Mouse (Mus musculus) kidney, embryonic 14.5 days (tissue): ENCODE measurements around the gene Fhad1. TPM values are rescaled to one million over a fixed set of nuclear protein-coding genes. Genes with fewer than 3 reads are reported as not detected.
A peak's percentile ranks its signal among the peaks of the same experiment; 100 is the strongest.

ENCODE experiments used
- ATAC-seq: fragments of 200-750 bp; cut with Nextera tagmentation; 2 replicates; pipeline ENCODE4 v1.8.0; 2017; ENCODE audit warnings: moderate number of reproducible peaks, mild to moderate bottlenecking, moderate TSS enrichment, moderate library complexity; ENCODE audit not compliant: low FRiP score, low TSS enrichment
- H3K27ac ChIP-seq: fragments of 300-500 bp; sonication (generic); 2 replicates; pipeline ENCODE4 v1.5.1; 2014; ENCODE audit warnings: low read depth, mild to moderate bottlenecking, low read length, moderate library complexity, mixed read lengths
- H3K27me3 ChIP-seq: fragments of 300-500 bp; sonication (generic); 2 replicates; pipeline ENCODE4 v1.6.1; 2014; ENCODE audit warnings: mild to moderate bottlenecking, low read length; ENCODE audit not compliant: control insufficient read depth, insufficient read depth
- H3K36me3 ChIP-seq: fragments of 300-500 bp; sonication (generic); 2 replicates; pipeline ENCODE4 v1.6.1; 2014; ENCODE audit warnings: low read length, mixed read lengths; ENCODE audit not compliant: control insufficient read depth, insufficient read depth
- H3K4me1 ChIP-seq: fragments of 300-500 bp; sonication (generic); 2 replicates; pipeline ENCODE4 v1.6.1; 2014; ENCODE audit warnings: low read length, mixed read lengths; ENCODE audit not compliant: control insufficient read depth, insufficient read depth
- H3K4me2 ChIP-seq: fragments of 300-500 bp; sonication (generic); replicated peaks from 2 replicates; pipeline ENCODE4 v1.6.1; 2014; ENCODE audit warnings: low read depth, mild to moderate bottlenecking, low read length
- H3K4me3 ChIP-seq: fragments of 300-500 bp; sonication (generic); 2 replicates; pipeline ENCODE4 v1.5.1; 2014; ENCODE audit warnings: mild to moderate bottlenecking, low read length
- H3K9ac ChIP-seq: fragments of 300-500 bp; sonication (generic); 2 replicates; pipeline ENCODE4 v1.6.1; 2014; ENCODE audit warnings: low read depth, mild to moderate bottlenecking, low read length, moderate library complexity
- H3K9me3 ChIP-seq: fragments of 300-500 bp; sonication (generic); 2 replicates; pipeline ENCODE4 v1.6.1; 2016; ENCODE audit warnings: low read length; ENCODE audit not compliant: control insufficient read depth
- WGBS: fragments of 180-500 bp; shearing (Covaris S2); extraction: QIAGEN DNeasy Blood & Tissue Kit; methylation state at CpG from one replicate; pipeline ENCODE4 v1.1.7; 2014; 5-methylcytosine and 5-hydroxymethylcytosine counted together
- polyA plus RNA-seq: library from polyadenylated mRNA; unstranded; fragments of >200 nt; fragmentation: Nextera tagmentation; extraction: Ambion mirVana; gene quantifications from 2 replicates; pipeline ENCODE4 v1.2.1, GENCODE M21; 2014

Fhad1 gene
- polyA plus RNA-seq, 1 experiment from 2014 or later: 0.15 TPM

- Histone ChIP-seq H3K27me3 (peaks cover 3% of the 10 kb centered on the region; the same call in 1 of the 2 replicates), H3K27ac (no peak overlapping the region), H3K36me3 (no peaks in the 10 kb centered on the region), H3K4me2 (no peak overlapping the region), H3K9me3 (no peaks in the 10 kb centered on the region), H3K4me1 (peaks cover 3% of the 10 kb centered on the region; the same call in 1 of the 2 replicates), H3K9ac (no peak overlapping the region), H3K4me3 (no peak overlapping the region)
- ATAC-seq: no peak
- WGBS: 63% methylated on average over 9 of the region's 9 CpGs
These were observed 135.0 kb downstream of the Fhad1 start for GRCm38 (mm10) chr4:141879875-141880274.

GRCm38 (mm10) chr4:141879074-141879473, 135.8 kb downstream of the Fhad1 start:
- no peak for ATAC-seq
- no peak overlapping the region for H3K4me2 ChIP-seq
- H3K27ac ChIP-seq: no peak overlapping the region
- H3K36me3 ChIP-seq: no peaks in the 10 kb centered on the region
- H3K9me3 ChIP-seq: no peaks in the 10 kb centered on the region
- 77% methylated on average over 4 of the region's 4 CpGs for WGBS
- no peak overlapping the region for H3K9ac ChIP-seq
- H3K27me3 ChIP-seq: peaks cover 3% of the 10 kb centered on the region; the same call in 1 of the 2 replicates
- no peak overlapping the region for H3K4me3 ChIP-seq
- H3K4me1 ChIP-seq: peaks cover 3% of the 10 kb centered on the region; the same call in 1 of the 2 replicates

- no peak overlapping the region for H3K4me3 ChIP-seq
- no peaks in the 10 kb centered on the region for H3K9me3 ChIP-seq
- 53% methylated on average over 7 of the region's 7 CpGs for WGBS
- H3K27ac ChIP-seq: no peak overlapping the region
- H3K36me3 ChIP-seq: no peaks in the 10 kb centered on the region
- H3K4me2 ChIP-seq: no peak overlapping the region
- H3K27me3 ChIP-seq: peaks cover 3% of the 10 kb centered on the region; the same call in 1 of the 2 replicates
- peaks cover 3% of the 10 kb centered on the region; the same call in 1 of the 2 replicates for H3K4me1 ChIP-seq
- ATAC-seq: no peak
- H3K9ac ChIP-seq: no peak overlapping the region
These were observed 136.3 kb downstream of the Fhad1 start for GRCm38 (mm10) chr4:141878621-141879020.

GRCm38 (mm10) chr4:141875481-141876108, 139.3 kb downstream of the Fhad1 start:
- ATAC-seq: 0 out of 2 replicates have a peak, but pooled peaks have one; percentile 5
- H3K9me3 ChIP-seq: no peaks in the 10 kb centered on the region
- no peak overlapping the region for H3K9ac ChIP-seq
- peak overlapping the region; percentile 94 for H3K4me2 ChIP-seq
- H3K27ac ChIP-seq: no peak overlapping the region
- 16% methylated on average over 8 of the region's 8 CpGs for WGBS
- H3K4me1 ChIP-seq: peaks cover 6% of the 10 kb centered on the region; the same call in 1 of the 2 replicates
- H3K27me3 ChIP-seq: peaks cover 3% of the 10 kb centered on the region; the same call in 1 of the 2 replicates
- peak overlapping the region; percentile 79 for H3K4me3 ChIP-seq
- no peaks in the 10 kb centered on the region for H3K36me3 ChIP-seq

- Histone ChIP-seq H3K9ac (peak within 1 kb of the TSS; percentile 81), H3K4me3 (peak within 1 kb of the TSS; percentile 79), H3K27me3 (peaks cover 3% of the 10 kb centered on the region; the same call in 1 of the 2 replicates), H3K27ac (no peak within 1 kb of the TSS), H3K4me2 (peak within 1 kb of the TSS; percentile 94), H3K9me3 (no peaks in the 10 kb centered on the region), H3K36me3 (no peaks in the 10 kb centered on the region), H3K4me1 (peaks cover 6% of the 10 kb centered on the region; the same call in 1 of the 2 replicates)
- peak; percentile 90 for ATAC-seq
- under 1% methylated on average over 67 of the region's 73 CpGs for WGBS
These were observed 140.1 kb downstream of the Fhad1 start, which contains the start of gene Efhd2 for GRCm38 (mm10) chr4:141874601-141875460. TSS of gene Efhd2 (minus strand) at chr4:141874920.

- Histone ChIP-seq H3K27me3 (peaks cover 3% of the 10 kb centered on the region; the same call in 1 of the 2 replicates), H3K36me3 (no peaks in the 10 kb centered on the region), H3K4me1 (peaks cover 6% of the 10 kb centered on the region; the same call in 1 of the 2 replicates), H3K27ac (no peak overlapping the region), H3K9me3 (no peaks in the 10 kb centered on the region), H3K4me3 (peak overlapping the region; percentile 79), H3K4me2 (peak overlapping the region; percentile 94), H3K9ac (peak overlapping the region; percentile 81)
- WGBS: 2% methylated on average over 19 of the region's 19 CpGs
- ATAC-seq: peak; percentile 10; the same call in 1 of the 2 replicates
These were observed 140.7 kb downstream of the Fhad1 start for GRCm38 (mm10) chr4:141874111-141874600.

GRCm38 (mm10) chr4:141872977-141873376, 141.9 kb downstream of the Fhad1 start:
- Histone ChIP-seq H3K4me3 (peak overlapping the region; percentile 79; the same call in 1 of the 2 replicates), H3K36me3 (no peaks in the 10 kb centered on the region), H3K4me1 (peaks cover 6% of the 10 kb centered on the region; the same call in 1 of the 2 replicates), H3K9me3 (no peaks in the 10 kb centered on the region), H3K9ac (no peak overlapping the region), H3K27ac (no peak overlapping the region), H3K27me3 (peaks cover 3% of the 10 kb centered on the region; the same call in 1 of the 2 replicates), H3K4me2 (peak overlapping the region; percentile 94; the same call in 1 of the 2 replicates)
- no peak for ATAC-seq
- WGBS: 77% methylated on average over 9 of the region's 9 CpGs

GRCm38 (mm10) chr4:141871909-141872308, 143.0 kb downstream of the Fhad1 start:
- no peak overlapping the region; the same call in 1 of the 2 replicates for H3K4me2 ChIP-seq
- H3K36me3 ChIP-seq: no peaks in the 10 kb centered on the region
- 70% methylated on average over 9 of the region's 9 CpGs for WGBS
- no peak overlapping the region for H3K4me3 ChIP-seq
- H3K27me3 ChIP-seq: no peaks in the 10 kb centered on the region
- H3K9me3 ChIP-seq: no peaks in the 10 kb centered on the region
- ATAC-seq: no peak
- no peak overlapping the region for H3K27ac ChIP-seq
- 0 out of 2 replicates have a peak overlapping the region, but pooled peaks have one; percentile 1 for H3K9ac ChIP-seq
- H3K4me1 ChIP-seq: peaks cover 16% of the 10 kb centered on the region
